Mouse (Mus musculus) ES-Bruce4 (cell line): ENCODE measurements at regions not wholly inside any gene's neighbourhood (a gene's known extent, or its start where the extent isn't known, plus 50 kb on each side); places are given as distances from the start of the nearest gene placed in this dataset.

Experiments used
- H3K27ac ChIP-seq: 2 replicates; pipeline ENCODE4 v1.5.1; 2012; ENCODE audit warnings: low read length, inconsistent platforms; ENCODE audit not compliant: insufficient read depth
- H3K27me3 ChIP-seq: 2 replicates; pipeline ENCODE4 v1.6.1; 2012; ENCODE audit warnings: mild to moderate bottlenecking, low read length, inconsistent platforms; ENCODE audit not compliant: control insufficient read depth, poor library complexity, insufficient read depth, severe bottlenecking
- H3K36me3 ChIP-seq: 2 replicates; pipeline ENCODE4 v1.6.1; 2012; ENCODE audit warnings: inconsistent platforms, mild to moderate bottlenecking, low read length, moderate library complexity; ENCODE audit not compliant: control insufficient read depth, poor library complexity, insufficient read depth, severe bottlenecking
- H3K4me1 ChIP-seq: one replicate; pipeline ENCODE4 v1.8.1; 2011; ENCODE audit warnings: low read length; ENCODE audit not compliant: control insufficient read depth, insufficient read depth
- H3K4me3 ChIP-seq: 2 replicates; pipeline ENCODE4 v1.5.1; 2011; ENCODE audit warnings: low read depth, mild to moderate bottlenecking, low read length
- H3K9ac ChIP-seq: 2 replicates; pipeline ENCODE4 v1.6.1; 2012; ENCODE audit warnings: low read depth, mild to moderate bottlenecking, inconsistent platforms; ENCODE audit not compliant: poor library complexity, severe bottlenecking
- H3K9me3 ChIP-seq: replicated peaks from 2 replicates; pipeline ENCODE4 v1.6.1; 2012; ENCODE audit warnings: mild to moderate bottlenecking, low read length, inconsistent platforms; ENCODE audit not compliant: control insufficient read depth, poor library complexity, insufficient read depth, severe bottlenecking
- CTCF ChIP-seq: IDR thresholded peaks from one replicate; pipeline ENCODE4 v1.8.1; 2011; ENCODE audit warnings: low read depth, low read length
- EP300 ChIP-seq: IDR thresholded peaks from 2 replicates; pipeline ENCODE4 v1.6.1; 2011; ENCODE audit warnings: low read depth, low read length; ENCODE audit not compliant: insufficient read depth
- POLR2A ChIP-seq: IDR thresholded peaks from one replicate; pipeline ENCODE4 v1.8.1; 2011; ENCODE audit warnings: low read length; ENCODE audit not compliant: insufficient read depth

GRCm38 (mm10) chr7:40522703-40523267 lies 375.3 kb upstream of the Vstm2b start:
- H3K9ac ChIP-seq: no peak overlapping the region
- TF ChIP-seq EP300: no peak
- no peak overlapping the region for H3K4me3 ChIP-seq
- no peaks in the 10 kb centered on the region for H3K9me3 ChIP-seq
- no peak overlapping the region for H3K27ac ChIP-seq
- H3K36me3 ChIP-seq: no peaks in the 10 kb centered on the region
- H3K4me1 ChIP-seq: no peaks in the 10 kb centered on the region
- H3K27me3 ChIP-seq: no peaks in the 10 kb centered on the region

GRCm38 (mm10) chr7:40536601-40537000 lies 361.5 kb upstream of the Vstm2b start:
- Histone ChIP-seq H3K27ac (no peak overlapping the region), H3K4me1 (no peaks in the 10 kb centered on the region), H3K9ac (no peak overlapping the region), H3K36me3 (no peaks in the 10 kb centered on the region), H3K9me3 (no peaks in the 10 kb centered on the region), H3K27me3 (no peaks in the 10 kb centered on the region), H3K4me3 (no peak overlapping the region)
- no peak for TF ChIP-seq CTCF
- TF ChIP-seq POLR2A: no peak
- TF ChIP-seq EP300: no peak

- Histone ChIP-seq H3K27me3 (no peaks in the 10 kb centered on the region), H3K27ac (no peak overlapping the region), H3K9ac (no peak overlapping the region), H3K4me1 (no peaks in the 10 kb centered on the region), H3K9me3 (no peaks in the 10 kb centered on the region), H3K36me3 (no peaks in the 10 kb centered on the region), H3K4me3 (no peak overlapping the region)
- no peak for TF ChIP-seq POLR2A
- TF ChIP-seq CTCF: no peak
- no peak for TF ChIP-seq EP300
These were observed 360.5 kb upstream of the Vstm2b start for GRCm38 (mm10) chr7:40537621-40538020.

- Histone ChIP-seq H3K27me3 (no peaks in the 10 kb centered on the region), H3K27ac (no peak overlapping the region), H3K9ac (no peak overlapping the region), H3K36me3 (no peaks in the 10 kb centered on the region), H3K4me3 (no peak overlapping the region), H3K4me1 (no peaks in the 10 kb centered on the region), H3K9me3 (no peaks in the 10 kb centered on the region)
- TF ChIP-seq EP300: no peak
- no peak for TF ChIP-seq POLR2A
- TF ChIP-seq CTCF: no peak
These were observed 358.3 kb upstream of the Vstm2b start for GRCm38 (mm10) chr7:40539789-40540188.

GRCm38 (mm10) chr7:40541283-40541682 lies 356.8 kb upstream of the Vstm2b start:
- no peaks in the 10 kb centered on the region for H3K9me3 ChIP-seq
- H3K4me3 ChIP-seq: no peak overlapping the region
- no peak overlapping the region for H3K9ac ChIP-seq
- TF ChIP-seq POLR2A: no peak
- no peak for TF ChIP-seq EP300
- TF ChIP-seq CTCF: no peak
- H3K27me3 ChIP-seq: no peaks in the 10 kb centered on the region
- H3K4me1 ChIP-seq: no peaks in the 10 kb centered on the region
- H3K27ac ChIP-seq: no peak overlapping the region
- no peaks in the 10 kb centered on the region for H3K36me3 ChIP-seq

- Histone ChIP-seq H3K27me3 (no peaks in the 10 kb centered on the region; the same call in 1 of the 2 replicates), H3K9me3 (no peaks in the 10 kb centered on the region), H3K9ac (no peak overlapping the region), H3K4me3 (no peak overlapping the region), H3K36me3 (no peaks in the 10 kb centered on the region), H3K27ac (no peak overlapping the region), H3K4me1 (no peaks in the 10 kb centered on the region)
- no peak for TF ChIP-seq CTCF
- no peak for TF ChIP-seq POLR2A
- TF ChIP-seq EP300: no peak
These were observed 334.5 kb upstream of the Vstm2b start for GRCm38 (mm10) chr7:40563447-40564118.
